24 mouse cellular contexts compared by ENCODE assay signal in genomic region chr19:59395739-59396138, GRCm38 (mm10). TPM values are rescaled to one million over a fixed set of nuclear protein-coding genes. Genes with fewer than 3 reads are reported as not detected.
DNase-seq lines count a peak whose midpoint lies in the region; ATAC-seq and TF ChIP-seq lines count a peak whose summit lies in the region.
"Had no signal": no experiment of that assay in that cellular context is flagged by ENCODE, and none has a peak within 500 bp of the region (broad histone marks: within the 10 kb centered on the region; RNA-seq: fewer than 3 reads in every experiment).

No protein-coding gene starts in this region.

- ATAC-seq in common myeloid progenitor, adult 5-6 weeks (replicated peaks; ENCODE audit: low read depth, poor library complexity, severe bottlenecking), result peak; percentile 39; the same call in 1 of the 2 replicates
- ATAC-seq: CD4-positive, CD25-positive, alpha-beta regulatory T cell, adult 4 months; forebrain, postnatal 0 days; hindbrain, embryonic 16.5 days; intestine, embryonic 15.5 days had no signal

- peak; percentile 37 for DNase-seq in gastrocnemius, adult 2 months
- DNase-seq in gastrocnemius, adult 18-20 months (ENCODE audit: low spot score), result no peak
- DNase-seq in kidney, postnatal 4 days, result peak; percentile 15 to 20
- no peak for DNase-seq in kidney, postnatal 25 days
- DNase-seq in ovary, postnatal 36 days (ENCODE audit: low spot score), result peak; percentile 12
- DNase-seq in ovary, postnatal 10 days (ENCODE audit: low spot score), result no peak
- DNase-seq: adrenal gland, postnatal 36 days; cerebellum, adult 11 months; cerebellum, adult 9-11 months; forebrain, postnatal 0 days; kidney, adult 8-10 months; kidney, postnatal 10 days; liver had no signal

- no peak for TF ChIP-seq CTCF in gastrocnemius, adult 2 months (IDR thresholded peaks at IDR 0.05)

- intact Hi-C loops in gastrocnemius, adult 2 months (cut with DNase I), result no loop called here

- no peak overlapping the region for H3K4me3 ChIP-seq in gastrocnemius, adult 2 months
- H3K4me3 ChIP-seq: embryonic facial prominence, embryonic 12.5 days; intestine, embryonic 15.5 days; left cerebral cortex, adult 2 months; limb, embryonic 10.5 days; liver, embryonic 15.5 days; midbrain, embryonic 10.5 days; neural tube, embryonic 15.5 days had no signal

- H3K27ac ChIP-seq in gastrocnemius, adult 2 months, result no peak overlapping the region
- H3K27ac ChIP-seq: embryonic facial prominence, embryonic 12.5 days; intestine, embryonic 15.5 days; left cerebral cortex, adult 2 months; limb, embryonic 10.5 days; liver, embryonic 15.5 days; macrophage; midbrain, embryonic 10.5 days; neural tube, embryonic 15.5 days had no signal

RNA-seq across cellular contexts. Expression of gene Pdzd8, which starts 50.2 kb away (rescaled TPM):
- 10 to 100 TPM; 12.1 to 17.8 TPM for total RNA-seq in gastrocnemius, adult 2 months (2021)
- total RNA-seq in gastrocnemius, adult 18-20 months (2021), result 10 to 100 TPM; 14.3 to 16.0 TPM
- 48.7 and 59.1 TPM in 2 replicates for total RNA-seq in common myeloid progenitor, adult 5-6 weeks (2017)

Comparison
In these comparisons a context has a peak if more than half of its experiments do, and no peak if none do; other contexts are left out.
1. DNase-seq: peak in gastrocnemius, adult 2 months (single experiment), kidney, postnatal 4 days (2 of 2) and ovary, postnatal 36 days (single experiment); none in gastrocnemius, adult 18-20 months (single experiment), kidney, postnatal 25 days (0 of 2) and ovary, postnatal 10 days (single experiment).